In genomic region chr19:43527131-43527530, GRCm38 (mm10) we compare ENCODE assay signal across 11 mouse cellular contexts. TPM values are rescaled to one million over a fixed set of nuclear protein-coding genes. Genes with fewer than 3 reads are reported as not detected.
A peak's percentile ranks its signal among the peaks of the same experiment; 100 is the strongest.
DNase-seq lines count a peak whose midpoint lies in the region; ATAC-seq and TF ChIP-seq lines count a peak whose summit lies in the region.
"Had no signal": no experiment of that assay in that cellular context is flagged by ENCODE, and none has a peak within 500 bp of the region (broad histone marks: within the 10 kb centered on the region; RNA-seq: fewer than 3 reads in every experiment).

No protein-coding gene starts in this region.

- H3K4me3 ChIP-seq in heart, embryonic 12.5 days, result no peak overlapping the region
- no peak overlapping the region for H3K4me3 ChIP-seq in thymus, adult 2 months (ENCODE audit: control insufficient read depth, insufficient read depth, low read length)
- no peak overlapping the region for H3K4me3 ChIP-seq in forebrain, embryonic 15.5 days
- H3K4me3 ChIP-seq: limb, embryonic 12.5 days had no signal

- no peak overlapping the region for H3K4me2 ChIP-seq in heart, embryonic 12.5 days
- no peak overlapping the region for H3K4me2 ChIP-seq in forebrain, embryonic 15.5 days (replicated peaks)
- H3K4me2 ChIP-seq: limb, embryonic 12.5 days had no signal

- DNase-seq in heart, adult 18-20 months, result peak; percentile 64 to 76
- DNase-seq in thymus, adult 2 months, result peak; percentile 5
- no peak for DNase-seq in thymus, postnatal 25 days
- peak; percentile 35 to 65 for DNase-seq in heart, postnatal 14 days
- no peak for DNase-seq in urinary bladder, adult 18-20 months (ENCODE audit: low spot score in 2 of 2)
- DNase-seq: cerebellum, postnatal 36 days; thymus, postnatal 36 days had no signal

- intact Hi-C loops in heart, postnatal 14 days (cut with DNase I), result no loop called here

- ATAC-seq in heart, embryonic 12.5 days (ENCODE audit: insufficient number of reproducible peaks, low FRiP score), result no peak
- no peak for ATAC-seq in frontal cortex, adult (ENCODE audit: low TSS enrichment)
- ATAC-seq in forebrain, embryonic 15.5 days (replicated peaks), result no peak

- H3K9ac ChIP-seq in heart, embryonic 12.5 days, result no peak overlapping the region
- H3K9ac ChIP-seq in forebrain, embryonic 15.5 days (replicated peaks), result no peak overlapping the region
- H3K9ac ChIP-seq: limb, embryonic 12.5 days had no signal

- no peak for TF ChIP-seq CTCF in thymus, adult 2 months (IDR thresholded peaks at IDR 0.05; ENCODE audit: borderline replicate concordance, control insufficient read depth, extremely low read depth, insufficient read depth, low read length, poor library complexity)

- no peak overlapping the region for H3K27ac ChIP-seq in heart, embryonic 12.5 days (ENCODE audit: poor library complexity, severe bottlenecking)
- no peak overlapping the region for H3K27ac ChIP-seq in thymus, adult 2 months (ENCODE audit: control insufficient read depth, insufficient read depth, low read length)
- no peak overlapping the region for H3K27ac ChIP-seq in forebrain, embryonic 15.5 days (replicated peaks)
- H3K27ac ChIP-seq: limb, embryonic 12.5 days had no signal

- H3K36me3 ChIP-seq in heart, embryonic 12.5 days, result no peaks in the 10 kb centered on the region
- H3K36me3 ChIP-seq in thymus, adult 2 months (ENCODE audit: control insufficient read depth, insufficient read depth, low read length), result no peaks in the 10 kb centered on the region
- H3K36me3 ChIP-seq in forebrain, embryonic 15.5 days, result no peaks in the 10 kb centered on the region
- H3K36me3 ChIP-seq: limb, embryonic 12.5 days had no signal

- 12% methylated on average over 11 of the region's 11 CpGs for WGBS in heart, embryonic 12.5 days
- whole genome bisulfite sequencing in thymus, adult 2 months, result 33% methylated on average over 11 of the region's 11 CpGs
- 11% methylated on average over 11 of the region's 11 CpGs for WGBS in forebrain, embryonic 15.5 days

- H3K9me3 ChIP-seq in heart, embryonic 12.5 days (replicated peaks), result no peaks in the 10 kb centered on the region
- H3K9me3 ChIP-seq in forebrain, embryonic 15.5 days, result no peaks in the 10 kb centered on the region
- H3K9me3 ChIP-seq: limb, embryonic 12.5 days had no signal

- H3K4me1 ChIP-seq in heart, embryonic 12.5 days (replicated peaks), result peaks cover 18% of the 10 kb centered on the region
- H3K4me1 ChIP-seq in thymus, adult 2 months (replicated peaks; ENCODE audit: control insufficient read depth, insufficient read depth, low read length), result peaks cover 22% of the 10 kb centered on the region
- H3K4me1 ChIP-seq in forebrain, embryonic 15.5 days, result peaks cover 37% of the 10 kb centered on the region

- TF ChIP-seq POLR2A in thymus, adult 2 months (IDR thresholded peaks at IDR 0.05; ENCODE audit: control insufficient read depth, extremely low read depth, insufficient read depth, low read length, poor library complexity), result no peak

- 0 out of 2 replicates have a peak, but pooled peaks cover 4% of the 10 kb centered on the region for H3K27me3 ChIP-seq in heart, embryonic 12.5 days (replicated peaks)
- H3K27me3 ChIP-seq in thymus, adult 2 months (ENCODE audit: control insufficient read depth, insufficient read depth, low read length), result no peaks in the 10 kb centered on the region
- H3K27me3 ChIP-seq in forebrain, embryonic 15.5 days, result no peaks in the 10 kb centered on the region

RNA-seq across cellular contexts. Expression of gene Got1, which starts 2.7 kb away (rescaled TPM):
- 1,000 to 10,000 TPM; 1,066 to 1,082 TPM for total RNA-seq in heart, adult 18-20 months (2021)
- polyA plus RNA-seq in heart, embryonic 12.5 days (2016; fragmentation: Nextera tagmentation; extraction: Ambion mirVana), result 180 and 181 TPM in 2 replicates
- polyA plus RNA-seq in thymus, adult 2 months (2012; rRNA removed), result 27.8 and 41.4 TPM in 2 replicates
- 100 to 1,000 TPM; 687 to 721 TPM for total RNA-seq in heart, postnatal 14 days (2021)
- 71.3 and 75.6 TPM in 2 replicates for polyA plus RNA-seq in forebrain, embryonic 15.5 days (2015; fragmentation: Nextera tagmentation; extraction: Ambion mirVana)

Comparison
In these comparisons a context has a peak if more than half of its experiments do, and no peak if none do; other contexts are left out.
1. DNase-seq: peak in heart, adult 18-20 months (2 of 2), thymus, adult 2 months (single experiment) and heart, postnatal 14 days (2 of 2); none in thymus, postnatal 25 days (single experiment) and urinary bladder, adult 18-20 months (0 of 2).